Mouse (Mus musculus): ENCODE data around the gene Nfix.
"Not testable (repeated sequence)": the region's sequence is repeated elsewhere in the genome, so short reads cannot be mapped to it uniquely, and the experiment has no call there.

Nfix gene

DNA sequence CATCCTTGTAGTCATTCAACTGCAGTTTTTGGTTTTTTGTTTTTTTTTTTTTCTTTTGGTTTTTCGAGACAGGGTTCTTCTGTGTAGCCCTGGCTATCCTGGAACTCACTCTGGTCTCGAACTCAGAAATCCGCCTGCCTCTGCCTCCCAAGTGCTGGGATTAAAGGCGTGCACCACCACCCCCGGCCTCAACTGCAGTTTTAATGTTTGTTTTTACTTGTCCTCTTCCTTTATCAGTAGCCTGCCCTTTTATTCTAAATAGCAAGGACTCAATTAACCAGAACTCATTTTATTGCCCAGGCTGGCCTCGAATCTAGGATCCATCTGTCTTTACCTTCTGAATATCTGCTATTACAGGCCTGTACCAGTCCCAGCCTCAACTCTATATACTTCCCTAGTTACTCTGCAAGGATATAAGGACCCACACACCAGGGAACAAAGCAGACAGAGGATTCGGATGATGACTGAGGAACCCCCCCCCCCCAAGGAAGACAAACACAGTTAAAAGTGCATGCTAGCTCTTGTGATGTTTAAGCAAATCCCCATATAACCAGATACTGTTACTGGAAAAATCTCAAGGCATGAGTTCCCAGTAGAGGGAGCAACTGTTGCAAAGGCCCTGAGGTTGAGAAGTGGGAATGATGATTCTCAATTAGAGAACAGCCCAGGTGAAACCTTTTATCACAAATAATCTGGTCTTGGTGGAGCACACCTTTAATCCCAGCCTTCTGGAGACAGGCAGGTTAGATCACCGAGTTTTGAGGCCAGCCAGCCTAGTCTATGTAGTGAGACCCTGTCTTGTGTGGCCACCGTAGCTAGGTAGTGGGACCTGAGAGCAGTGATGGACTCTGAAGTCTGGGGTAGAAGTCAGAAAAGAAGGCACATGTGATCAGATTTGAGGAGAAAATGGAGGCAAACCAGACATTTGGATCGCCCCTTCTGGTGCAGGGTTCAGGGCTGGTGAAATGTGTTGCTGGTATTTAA is 32.9 kb upstream of the Nfix start:
- DNase-seq (ENCODE audit: extremely low spot score, low read depth, low spot score), result no peak

DNA sequence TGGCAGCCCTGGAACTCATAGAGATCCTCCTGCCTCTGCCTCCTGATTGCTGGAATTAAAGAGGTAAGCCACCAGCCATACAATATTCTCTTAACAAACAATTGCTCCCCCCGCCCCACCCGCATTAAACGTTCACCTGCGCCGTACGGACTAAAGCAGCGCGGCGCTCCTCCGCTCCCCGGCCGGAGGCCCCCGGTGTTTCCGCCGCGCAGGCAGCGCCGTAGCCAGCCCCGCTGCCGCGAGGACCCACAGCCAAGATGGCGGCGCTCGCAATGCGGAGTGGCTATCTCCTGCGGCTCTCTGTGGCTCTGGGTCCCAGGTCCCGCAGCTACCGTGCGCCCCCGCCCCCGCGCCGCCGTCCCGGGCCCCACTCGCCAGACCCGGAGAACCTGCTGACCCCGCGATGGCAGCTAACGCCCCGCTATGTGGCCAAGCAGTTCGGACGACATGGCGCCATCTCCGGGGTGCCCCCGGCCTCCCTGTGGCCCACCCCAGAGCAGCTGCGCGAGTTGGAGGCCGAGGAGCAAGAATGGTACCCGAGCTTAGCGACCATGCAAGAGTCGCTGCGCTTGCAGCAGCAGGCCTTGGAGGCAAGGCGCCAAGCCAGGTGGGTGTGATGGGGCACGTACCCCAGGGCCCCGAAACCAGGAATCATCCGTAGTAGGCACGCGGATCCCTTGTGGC is 32.0 kb upstream of the Nfix start:
- no peak for DNase-seq (ENCODE audit: extremely low spot score, low read depth, low spot score)

DNA sequence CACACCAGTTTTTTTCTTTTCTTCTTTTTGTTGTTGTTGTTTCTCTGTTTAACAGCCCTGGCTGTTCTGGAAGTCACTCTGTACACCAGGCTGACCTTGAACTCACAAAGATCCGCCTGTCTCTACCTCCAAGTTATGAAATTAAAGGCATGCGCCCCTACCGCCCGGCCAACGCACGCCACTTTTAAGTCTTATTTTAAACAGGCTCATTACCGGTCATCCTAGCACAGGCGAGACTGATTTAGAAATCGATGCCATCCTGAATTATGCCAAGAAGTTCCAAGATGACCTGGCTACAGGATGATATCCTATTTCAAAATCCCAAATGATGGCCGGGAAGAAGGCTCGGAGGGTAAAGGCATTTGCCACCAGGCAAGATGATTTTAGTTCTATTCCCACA is 31.3 kb upstream of the Nfix start, which contains the start of gene Gadd45gip1:
Gadd45gip1 (plus strand) TSS at position 33 of the 400 bp plus-strand sequence.
- DNase-seq (ENCODE audit: extremely low spot score, low read depth, low spot score), result no peak

DNA sequence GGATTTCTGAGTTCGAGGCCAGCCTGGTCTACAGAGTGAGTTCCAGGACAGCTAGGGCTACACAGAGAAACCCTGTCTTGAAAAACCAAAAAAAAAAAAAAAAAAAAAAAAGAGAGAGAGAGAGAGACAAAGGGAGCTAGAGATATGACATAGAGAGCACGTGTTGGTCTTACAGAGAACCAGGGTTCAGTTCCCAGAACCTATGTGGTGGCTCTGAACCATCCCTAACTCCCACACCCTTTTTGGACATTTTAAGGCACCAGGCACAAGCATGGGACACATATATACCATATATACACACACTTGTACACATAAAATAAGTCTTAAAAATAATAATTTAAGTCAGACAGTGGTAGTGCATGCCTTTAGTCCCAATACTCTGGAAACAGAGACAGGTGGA is 26.4 kb upstream of the Nfix start:
- DNase-seq (ENCODE audit: extremely low spot score, low read depth, low spot score), result not testable (repeated sequence)

DNA sequence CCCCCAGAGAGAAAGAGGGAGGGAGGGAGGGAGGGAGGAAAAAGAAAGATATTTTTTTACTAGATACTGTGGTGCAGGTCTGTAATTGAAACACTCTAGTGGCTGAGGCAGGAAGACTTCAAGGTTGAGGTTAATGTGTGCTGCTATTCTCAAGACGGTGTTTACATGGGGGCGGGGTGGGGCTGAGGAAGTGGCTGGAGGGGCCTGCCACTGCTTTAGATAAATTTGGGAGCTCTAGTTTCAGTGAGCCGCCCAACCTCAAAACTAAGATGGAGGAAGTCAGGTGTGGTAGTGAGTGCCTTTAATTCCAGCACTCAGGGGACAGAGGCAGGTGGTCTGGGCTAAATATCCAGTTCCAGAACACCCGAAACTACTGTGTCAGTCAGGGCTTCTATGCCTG is 25.5 kb upstream of the Nfix start:
- DNase-seq (ENCODE audit: extremely low spot score, low read depth, low spot score), result no peak

DNA sequence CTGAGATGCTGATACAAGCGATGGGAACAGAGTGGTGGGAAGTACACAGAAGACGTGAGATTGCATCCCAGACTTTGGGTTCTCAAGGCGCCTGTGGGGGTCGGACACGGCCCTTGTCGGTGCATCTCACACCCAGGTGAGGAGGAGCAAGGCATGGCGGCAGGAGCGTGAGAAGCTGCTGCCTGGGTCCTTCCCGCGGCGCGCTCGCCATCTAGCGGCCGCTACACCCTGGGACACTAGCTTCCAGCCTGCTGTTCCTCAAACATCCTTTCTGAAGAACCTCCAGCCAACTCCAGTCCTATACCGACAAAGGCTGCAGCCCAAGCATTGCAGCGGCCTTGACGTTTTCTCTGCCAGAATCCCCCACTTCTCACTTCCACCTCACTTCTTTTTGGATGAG is 23.5 kb upstream of the Nfix start:
- no peak for DNase-seq (ENCODE audit: extremely low spot score, low read depth, low spot score)

DNA sequence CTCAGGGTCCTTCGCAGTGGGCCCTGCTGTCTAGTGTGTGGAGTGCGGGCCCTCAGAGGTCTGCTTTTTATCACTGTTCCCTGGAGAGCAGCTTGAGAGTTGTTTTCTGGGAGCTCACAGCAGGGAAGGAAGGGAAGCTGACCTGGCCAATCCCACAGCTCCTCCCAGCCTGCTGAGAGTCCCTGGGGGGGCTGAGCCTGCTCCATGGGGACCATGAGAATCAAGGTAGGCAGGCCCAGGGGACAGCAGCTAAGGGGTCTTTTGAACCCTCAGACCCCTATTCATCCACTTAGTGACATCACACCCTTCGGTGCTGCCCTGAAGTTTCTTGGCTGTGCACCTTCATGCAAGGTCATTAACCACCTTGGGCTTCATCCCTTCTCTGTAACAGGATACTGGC is 22.6 kb upstream of the Nfix start, which contains the start of gene Dand5:
Dand5 (minus strand) TSS at position 101 of the 400 bp plus-strand sequence.
- DNase-seq (ENCODE audit: extremely low spot score, low read depth, low spot score), result no peak

DNA sequence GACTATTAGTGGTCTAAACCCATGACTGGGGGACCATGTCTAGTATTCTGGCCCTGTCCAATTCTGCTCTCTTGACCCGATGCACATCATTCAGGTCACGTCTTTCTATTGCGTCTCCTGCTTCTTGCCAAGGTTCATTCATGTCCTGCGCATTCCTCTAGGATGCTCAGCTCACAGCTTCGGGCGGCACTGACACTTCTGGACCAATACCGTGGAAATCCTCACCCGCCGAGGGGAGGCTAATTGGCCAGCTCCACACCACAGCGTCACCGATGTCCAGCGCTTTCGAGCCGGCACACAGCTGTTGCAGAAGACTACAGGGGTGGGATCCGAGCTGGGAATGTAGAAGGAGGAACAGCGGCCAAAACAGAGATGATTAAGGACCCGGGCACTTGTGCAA is 16.0 kb upstream of the Nfix start:
- no peak for DNase-seq (ENCODE audit: extremely low spot score, low read depth, low spot score)

DNA sequence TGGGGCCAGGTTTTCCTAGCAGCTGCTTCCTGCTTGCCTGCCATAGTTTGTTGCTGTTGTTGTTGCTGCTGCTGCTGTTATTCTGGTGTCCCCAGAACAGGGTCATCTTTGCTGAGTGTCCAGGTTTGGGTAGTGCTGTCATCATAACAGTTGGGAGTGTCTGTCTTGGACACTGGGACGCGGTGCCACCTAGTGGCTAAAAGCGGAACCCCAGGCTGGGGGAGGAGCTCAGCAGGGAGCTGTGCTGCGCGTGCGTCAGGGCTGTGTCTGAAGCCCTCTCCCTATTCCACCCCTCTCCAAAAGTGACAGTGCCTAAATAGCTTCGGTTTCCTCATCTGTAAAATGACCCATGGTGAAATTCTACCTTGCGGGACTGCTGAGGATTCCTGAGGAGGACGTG is 15.4 kb upstream of the Nfix start:
- DNase-seq (ENCODE audit: extremely low spot score, low read depth, low spot score), result no peak

DNA sequence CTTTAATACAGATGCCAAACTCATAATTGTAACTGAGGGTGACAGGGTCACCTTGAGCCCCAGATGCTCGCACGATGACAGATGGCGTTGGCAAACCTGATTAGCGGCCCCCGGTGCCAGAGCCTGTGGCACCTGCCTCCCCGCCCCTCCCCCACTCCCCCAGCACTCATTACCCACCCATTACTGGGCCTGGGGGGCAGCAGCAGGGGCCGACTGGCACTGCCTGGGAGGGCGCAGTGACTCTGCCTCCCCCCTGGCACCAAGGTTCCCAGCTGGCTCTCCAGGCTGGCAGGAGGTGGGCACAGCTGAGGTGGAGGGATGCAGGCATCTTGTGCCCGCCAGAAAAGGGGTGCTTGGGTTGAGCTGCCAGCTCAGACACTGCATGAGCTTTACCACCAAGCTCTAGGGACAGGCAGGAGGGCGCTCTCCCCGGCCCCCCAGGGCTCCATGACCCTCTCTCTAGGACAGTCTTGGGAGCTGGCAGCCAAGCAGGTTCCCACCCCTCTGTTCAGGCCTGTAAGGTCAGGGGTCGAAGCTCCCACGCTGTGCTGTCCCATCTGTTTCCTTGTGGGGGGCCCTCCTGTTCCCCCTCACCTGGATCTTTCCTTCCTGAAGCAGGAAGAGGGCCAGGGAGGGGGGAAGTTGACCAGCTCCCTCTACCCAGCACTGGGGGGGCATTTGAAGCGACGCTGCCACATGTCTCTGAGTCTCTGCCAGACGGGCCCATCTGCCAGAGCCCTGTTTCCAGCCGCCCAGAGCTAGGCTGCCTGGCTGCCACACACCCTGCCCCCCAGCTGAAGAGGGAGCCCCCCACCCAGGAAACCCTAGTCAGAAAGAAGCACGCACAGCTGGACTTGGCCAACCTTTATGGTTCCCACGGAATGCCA is 14.7 kb upstream of the Nfix start:
- no peak for DNase-seq (ENCODE audit: extremely low spot score, low read depth, low spot score)

DNA sequence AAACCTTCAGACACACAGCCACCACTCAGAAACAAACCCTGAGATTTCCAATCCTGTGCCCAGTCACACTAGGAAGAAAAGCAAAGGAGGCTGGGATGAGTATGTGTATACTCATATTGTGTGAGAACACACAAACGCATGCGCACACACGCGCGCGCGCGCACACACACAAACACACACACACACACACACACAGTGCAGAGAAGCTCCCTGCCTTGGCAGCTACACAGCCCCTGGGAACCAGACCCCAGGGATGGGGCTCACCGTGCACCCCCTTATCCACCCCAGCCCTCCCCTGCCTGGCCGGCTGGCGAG is 14.1 kb upstream of the Nfix start:
- DNase-seq (ENCODE audit: extremely low spot score, low read depth, low spot score), result no peak

DNA sequence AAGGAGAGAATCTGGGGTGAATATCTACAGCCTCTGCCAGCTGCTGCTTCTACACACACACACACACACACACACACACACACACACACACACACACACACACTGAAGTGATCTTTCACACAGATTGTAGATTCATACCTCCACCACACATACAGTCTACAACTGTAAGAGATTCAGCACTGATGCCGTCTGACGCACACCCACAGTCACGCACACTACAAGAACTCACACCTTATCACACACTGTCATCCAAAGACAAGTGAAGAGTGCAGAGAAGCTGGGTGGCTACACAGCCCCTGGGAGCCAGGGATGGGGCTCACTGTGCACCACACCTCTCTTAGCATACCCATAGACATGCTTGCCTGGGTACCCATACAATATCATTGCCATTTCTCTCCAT is 13.7 kb upstream of the Nfix start:
- no peak for DNase-seq (ENCODE audit: extremely low spot score, low read depth, low spot score)

DNA sequence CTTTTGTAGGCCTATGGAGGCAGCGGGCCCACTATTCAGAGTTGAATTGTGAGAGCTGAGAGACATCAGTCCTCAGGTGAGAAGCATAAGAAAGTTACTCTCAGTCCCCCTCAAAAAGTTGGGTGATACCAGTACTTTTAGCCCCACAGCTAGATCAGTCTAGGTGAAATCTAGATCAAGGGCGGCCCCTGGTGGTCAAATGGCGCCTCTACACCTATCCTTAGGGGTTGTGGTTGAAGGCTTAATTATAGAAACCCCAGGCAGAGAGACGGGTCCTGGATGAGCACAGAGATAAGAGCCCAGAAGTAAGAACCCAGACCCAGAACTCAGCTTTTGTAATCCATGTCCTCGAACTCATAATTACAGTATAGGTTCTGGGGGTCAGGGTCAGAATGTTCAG is 12.9 kb upstream of the Nfix start:
- no peak for DNase-seq (ENCODE audit: extremely low spot score, low read depth, low spot score)

DNA sequence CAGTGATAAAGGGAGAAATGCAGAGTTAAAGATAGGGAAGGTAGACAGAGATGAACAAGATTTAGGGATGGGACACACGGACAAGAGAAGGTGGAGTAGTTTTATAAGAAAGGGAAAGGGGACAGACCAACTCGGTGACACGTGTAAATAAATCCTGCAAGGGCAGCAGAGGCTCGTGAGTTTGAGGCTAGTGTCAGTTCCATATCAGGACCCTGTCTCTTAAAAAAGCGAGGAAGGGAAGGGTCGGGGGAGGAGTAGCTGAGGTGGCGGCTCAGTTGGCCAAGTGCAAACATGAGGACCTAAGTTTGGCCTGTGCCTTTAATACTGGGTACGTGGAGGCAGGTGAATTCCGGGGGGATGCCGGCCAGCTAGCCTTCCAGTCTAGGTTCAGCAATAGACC is 11.2 kb upstream of the Nfix start:
- no peak for DNase-seq (ENCODE audit: extremely low spot score, low read depth, low spot score)

DNA sequence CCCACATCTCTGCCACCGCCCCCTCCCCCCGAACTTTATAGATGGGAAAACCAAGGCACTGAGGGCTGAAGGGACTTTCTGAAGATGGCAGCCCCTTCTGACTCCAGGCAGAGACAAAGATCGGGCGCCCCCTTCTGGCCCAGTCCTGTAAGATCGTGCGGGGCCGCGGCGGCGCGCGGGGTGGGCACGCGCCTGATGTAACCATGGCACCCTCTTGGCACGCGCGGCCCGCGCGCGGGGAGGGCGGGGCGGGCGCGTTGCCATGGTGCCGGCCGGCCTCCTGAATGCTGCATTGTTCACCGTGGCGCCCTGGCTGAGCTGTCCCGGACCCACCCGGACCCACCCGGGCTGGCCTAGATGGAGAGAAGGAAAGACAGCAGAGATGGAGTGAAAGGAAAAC is 10.8 kb upstream of the Nfix start:
- no peak for DNase-seq (ENCODE audit: extremely low spot score, low read depth, low spot score)

DNA sequence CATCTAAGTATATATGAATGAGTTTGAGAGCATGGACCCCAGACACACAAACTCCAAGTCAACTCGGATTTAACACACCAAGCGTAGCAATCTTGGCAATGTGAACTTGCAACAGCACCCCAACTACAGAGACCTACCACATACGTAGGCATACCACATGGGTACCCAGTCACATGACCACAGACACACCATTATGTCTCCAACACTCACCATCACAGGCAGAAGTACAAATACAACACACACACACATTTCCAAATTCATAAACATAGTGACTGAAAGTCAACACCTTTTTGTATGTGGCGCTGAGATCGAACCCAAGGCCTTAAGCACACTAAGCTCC is 9.8 kb upstream of the Nfix start:
- DNase-seq (ENCODE audit: extremely low spot score, low read depth, low spot score), result no peak

DNA sequence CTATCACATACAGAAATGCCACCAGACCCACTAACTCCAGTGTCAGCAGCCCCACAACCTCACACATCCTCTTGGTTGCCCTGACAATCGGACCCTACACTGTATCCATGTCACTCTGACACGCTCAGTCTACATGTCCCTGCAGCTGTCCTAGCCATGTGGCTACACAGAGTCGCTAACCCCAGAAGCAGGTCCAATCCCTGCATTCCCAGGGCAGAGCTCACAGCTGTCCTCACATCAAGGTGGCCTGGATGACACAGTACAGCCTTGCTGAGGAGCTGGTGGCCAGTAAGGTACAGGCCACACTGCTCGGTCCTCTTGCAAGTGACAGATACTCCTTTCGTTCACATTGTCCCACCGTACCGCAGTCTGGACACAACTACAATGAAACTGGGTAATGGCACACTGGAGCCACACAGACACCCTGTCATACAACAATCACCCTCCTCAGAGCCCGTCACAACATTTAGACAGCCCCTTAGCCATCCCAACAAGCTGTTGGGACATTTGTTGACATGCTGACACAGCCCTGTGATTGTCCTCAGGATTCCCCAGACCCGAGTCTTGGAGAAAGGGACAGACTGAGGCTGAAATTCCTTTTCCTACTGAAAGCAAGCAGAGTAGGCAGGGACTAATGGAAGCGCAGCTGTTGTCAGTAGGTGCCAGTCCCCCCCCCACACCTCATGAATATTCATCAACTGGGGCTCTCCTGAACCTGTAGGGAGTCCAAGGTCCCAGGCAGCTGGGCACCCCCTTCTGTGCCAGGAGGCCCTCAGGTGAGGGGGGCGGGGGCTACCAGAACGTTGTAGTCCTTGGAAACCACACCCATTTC is 9.2 kb upstream of the Nfix start:
- DNase-seq (ENCODE audit: extremely low spot score, low read depth, low spot score), result no peak

DNA sequence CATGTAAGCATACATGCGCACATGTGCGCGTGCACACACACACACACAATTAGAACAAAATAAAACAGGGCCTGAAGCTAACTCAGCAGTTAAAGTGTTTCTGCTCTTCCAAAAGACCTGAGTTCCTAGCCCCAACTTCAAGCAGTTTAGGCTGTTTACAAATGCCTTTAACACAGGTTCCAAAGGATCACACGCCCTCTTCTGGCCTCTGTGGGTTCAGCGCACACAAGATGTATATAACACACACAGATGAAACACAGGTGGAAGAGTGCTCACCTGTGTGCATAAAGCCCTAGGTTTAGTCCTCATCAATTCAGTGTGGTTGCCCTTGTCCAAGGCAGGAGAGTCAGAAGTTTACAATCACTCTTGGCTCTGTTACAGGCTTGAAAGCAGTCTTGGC is 5.9 kb upstream of the Nfix start:
- DNase-seq (ENCODE audit: extremely low spot score, low read depth, low spot score), result no peak

DNA sequence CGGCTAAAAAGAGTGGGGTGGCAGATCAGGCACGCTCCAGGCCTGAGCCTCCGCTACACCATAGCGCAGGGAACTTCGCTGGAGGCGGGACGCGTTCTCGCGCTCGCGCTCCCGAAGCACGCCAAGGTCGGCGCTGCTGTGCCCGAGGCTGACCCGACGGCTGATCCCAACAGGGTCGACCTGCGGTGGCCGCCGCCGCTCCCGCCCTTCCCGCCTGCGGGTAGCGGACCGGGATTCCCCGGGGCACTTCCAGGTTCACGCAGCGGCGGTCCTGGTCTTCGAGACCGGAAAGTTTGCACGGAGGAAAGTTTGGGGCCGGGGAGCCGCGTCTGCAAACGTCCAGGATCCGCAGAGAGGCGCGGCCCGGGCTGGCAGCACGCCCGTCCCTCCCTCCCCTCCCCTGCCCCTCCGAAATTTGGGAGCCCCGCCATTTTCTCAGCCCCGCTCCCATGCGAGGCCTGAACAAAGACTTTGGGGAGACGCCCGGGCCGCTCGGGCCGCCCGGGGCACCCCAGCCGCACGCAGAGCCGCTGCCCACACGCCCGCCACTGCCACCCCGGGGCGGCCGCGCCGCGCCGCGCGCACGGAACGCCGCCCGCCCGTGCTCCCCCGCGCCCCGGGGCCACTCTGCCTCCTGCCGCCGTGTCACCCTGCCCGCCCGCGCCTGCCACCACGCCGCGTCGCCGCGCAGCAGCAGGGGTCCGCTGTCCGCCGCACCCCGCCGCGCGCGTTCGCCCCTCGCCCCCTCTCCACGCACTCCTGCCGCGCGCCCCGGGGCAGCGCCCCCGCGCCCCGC is 810 bp downstream of the Nfix start:
- DNase-seq (ENCODE audit: extremely low spot score, low read depth, low spot score), result no peak

All from hindlimb bud, embryonic 11.5 days (tissue).